Mouse (Mus musculus) testis, adult 2 months (tissue): Measurements from ENCODE around the gene Mfsd6.

Source experiments
- CTCF ChIP-seq: fragments of 200-500 bp; IDR thresholded peaks from 2 replicates; pipeline ENCODE4 v1.5.1; 2012; ENCODE audit warnings: low read depth, mild to moderate bottlenecking, inconsistent platforms, low read length, moderate library complexity; ENCODE audit not compliant: control insufficient read depth, insufficient read depth, insufficient replicate concordance
- POLR2A ChIP-seq: fragments of 200-500 bp; IDR thresholded peaks from 2 replicates; pipeline ENCODE4 v1.6.1; 2012; ENCODE audit warnings: low read depth, mild to moderate bottlenecking, inconsistent platforms, low read length, moderate library complexity; ENCODE audit not compliant: control insufficient read depth

GRCm38 (mm10) chr1:52722586-52722985 is 4.7 kb downstream of the Mfsd6 start:
- TF ChIP-seq CTCF (no peak), POLR2A (no peak)
